Mouse (Mus musculus): ENCODE measurements around the gene Pi4ka. TPM values are rescaled to one million over a fixed set of nuclear protein-coding genes. Genes with fewer than 3 reads are reported as not detected.

Pi4ka gene
- polyA plus RNA-seq, 1 experiment from 2014 or later: 74.8 TPM

- Histone ChIP-seq H3K27me3 (ENCODE audit: control insufficient read depth, insufficient read depth, low read depth, low read length) (no peaks in the 10 kb centered on the region), H3K4me1 (ENCODE audit: control insufficient read depth, insufficient read depth, low read length) (peaks cover 30% of the 10 kb centered on the region), H3K9ac (ENCODE audit: low read depth, low read length) (peak overlapping the region; percentile 79), H3K27ac (ENCODE audit: low read length) (peak overlapping the region; percentile 90), H3K36me3 (ENCODE audit: control insufficient read depth, insufficient read depth, low read length) (no peaks in the 10 kb centered on the region), H3K4me2 (ENCODE audit: low read length) (peak overlapping the region; percentile 66), H3K4me3 (ENCODE audit: low read depth, low read length) (peak overlapping the region; percentile 66), H3K9me3 (replicated peaks; ENCODE audit: control insufficient read depth, low read length, poor library complexity, severe bottlenecking) (no peaks in the 10 kb centered on the region)
- under 1% methylated on average over 22 of the region's 22 CpGs for WGBS
- ATAC-seq: peak; percentile 88
Measured at GRCm38 (mm10) chr16:17405271-17405696, 830 bp downstream of the Pi4ka start.

- WGBS: 72% methylated on average over 1 of the region's 1 CpGs
- no peak overlapping the region for H3K4me2 ChIP-seq (ENCODE audit: low read length)
- H3K4me1 ChIP-seq (ENCODE audit: control insufficient read depth, insufficient read depth, low read length): peaks cover 26% of the 10 kb centered on the region
- no peak for ATAC-seq
- no peaks in the 10 kb centered on the region for H3K36me3 ChIP-seq (ENCODE audit: control insufficient read depth, insufficient read depth, low read length)
- H3K27me3 ChIP-seq (ENCODE audit: control insufficient read depth, insufficient read depth, low read depth, low read length): no peaks in the 10 kb centered on the region
- H3K9ac ChIP-seq (ENCODE audit: low read depth, low read length): no peak overlapping the region
- H3K9me3 ChIP-seq (replicated peaks; ENCODE audit: control insufficient read depth, low read length, poor library complexity, severe bottlenecking): no peaks in the 10 kb centered on the region
- H3K27ac ChIP-seq (ENCODE audit: low read length): no peak overlapping the region
- no peak overlapping the region for H3K4me3 ChIP-seq (ENCODE audit: low read depth, low read length)
Measured at GRCm38 (mm10) chr16:17402855-17403254, 3.3 kb downstream of the Pi4ka start.

GRCm38 (mm10) chr16:17392784-17393183 lies 13.3 kb downstream of the Pi4ka start:
- H3K9ac ChIP-seq (ENCODE audit: low read depth, low read length): no peak overlapping the region
- no peaks in the 10 kb centered on the region for H3K27me3 ChIP-seq (ENCODE audit: control insufficient read depth, insufficient read depth, low read depth, low read length)
- ATAC-seq: no peak
- WGBS: 78% methylated on average over 4 of the region's 4 CpGs
- H3K27ac ChIP-seq (ENCODE audit: low read length): no peak overlapping the region
- H3K4me1 ChIP-seq (ENCODE audit: control insufficient read depth, insufficient read depth, low read length): no peaks in the 10 kb centered on the region; the same call in 1 of the 2 replicates
- H3K9me3 ChIP-seq (replicated peaks; ENCODE audit: control insufficient read depth, low read length, poor library complexity, severe bottlenecking): no peaks in the 10 kb centered on the region
- H3K4me3 ChIP-seq (ENCODE audit: low read depth, low read length): no peak overlapping the region
- peaks cover 12% of the 10 kb centered on the region; the same call in 1 of the 2 replicates for H3K36me3 ChIP-seq (ENCODE audit: control insufficient read depth, insufficient read depth, low read length)
- H3K4me2 ChIP-seq (ENCODE audit: low read length): no peak overlapping the region

- Histone ChIP-seq H3K4me1 (ENCODE audit: control insufficient read depth, insufficient read depth, low read length) (no peaks in the 10 kb centered on the region), H3K9ac (ENCODE audit: low read depth, low read length) (no peak overlapping the region), H3K4me3 (ENCODE audit: low read depth, low read length) (no peak overlapping the region), H3K27ac (ENCODE audit: low read length) (no peak overlapping the region), H3K36me3 (ENCODE audit: control insufficient read depth, insufficient read depth, low read length) (peaks cover 21% of the 10 kb centered on the region), H3K4me2 (ENCODE audit: low read length) (no peak overlapping the region), H3K9me3 (replicated peaks; ENCODE audit: control insufficient read depth, low read length, poor library complexity, severe bottlenecking) (no peaks in the 10 kb centered on the region), H3K27me3 (ENCODE audit: control insufficient read depth, insufficient read depth, low read depth, low read length) (no peaks in the 10 kb centered on the region)
- WGBS: 85% methylated on average over 2 of the region's 2 CpGs
- no peak for ATAC-seq
Measured at GRCm38 (mm10) chr16:17383594-17384326, 22.4 kb downstream of the Pi4ka start.

GRCm38 (mm10) chr16:17382306-17382705 lies 23.8 kb downstream of the Pi4ka start:
- Histone ChIP-seq H3K27ac (ENCODE audit: low read length) (no peak overlapping the region), H3K4me2 (ENCODE audit: low read length) (no peak overlapping the region), H3K4me3 (ENCODE audit: low read depth, low read length) (no peak overlapping the region), H3K9ac (ENCODE audit: low read depth, low read length) (no peak overlapping the region), H3K4me1 (ENCODE audit: control insufficient read depth, insufficient read depth, low read length) (no peaks in the 10 kb centered on the region), H3K27me3 (ENCODE audit: control insufficient read depth, insufficient read depth, low read depth, low read length) (no peaks in the 10 kb centered on the region), H3K36me3 (ENCODE audit: control insufficient read depth, insufficient read depth, low read length) (peaks cover 26% of the 10 kb centered on the region), H3K9me3 (replicated peaks; ENCODE audit: control insufficient read depth, low read length, poor library complexity, severe bottlenecking) (no peaks in the 10 kb centered on the region)
- WGBS: 95% methylated on average over 4 of the region's 4 CpGs
- ATAC-seq: no peak

- Histone ChIP-seq H3K4me3 (ENCODE audit: low read depth, low read length) (no peak overlapping the region), H3K27ac (ENCODE audit: low read length) (no peak overlapping the region), H3K9me3 (replicated peaks; ENCODE audit: control insufficient read depth, low read length, poor library complexity, severe bottlenecking) (no peaks in the 10 kb centered on the region), H3K4me1 (ENCODE audit: control insufficient read depth, insufficient read depth, low read length) (no peaks in the 10 kb centered on the region), H3K36me3 (ENCODE audit: control insufficient read depth, insufficient read depth, low read length) (peaks cover 36% of the 10 kb centered on the region), H3K4me2 (ENCODE audit: low read length) (no peak overlapping the region), H3K9ac (ENCODE audit: low read depth, low read length) (no peak overlapping the region), H3K27me3 (ENCODE audit: control insufficient read depth, insufficient read depth, low read depth, low read length) (no peaks in the 10 kb centered on the region)
- ATAC-seq: no peak
- 96% methylated on average over 4 of the region's 4 CpGs for WGBS
Measured at GRCm38 (mm10) chr16:17358787-17359186, 47.3 kb downstream of the Pi4ka start.

- no peak overlapping the region for H3K4me2 ChIP-seq (ENCODE audit: low read length)
- H3K27me3 ChIP-seq (ENCODE audit: control insufficient read depth, insufficient read depth, low read depth, low read length): no peaks in the 10 kb centered on the region
- no peaks in the 10 kb centered on the region for H3K4me1 ChIP-seq (ENCODE audit: control insufficient read depth, insufficient read depth, low read length)
- no peak overlapping the region for H3K27ac ChIP-seq (ENCODE audit: low read length)
- H3K4me3 ChIP-seq (ENCODE audit: low read depth, low read length): no peak overlapping the region
- ATAC-seq: no peak
- H3K9me3 ChIP-seq (replicated peaks; ENCODE audit: control insufficient read depth, low read length, poor library complexity, severe bottlenecking): no peaks in the 10 kb centered on the region
- no peak overlapping the region for H3K9ac ChIP-seq (ENCODE audit: low read depth, low read length)
- peaks cover 42% of the 10 kb centered on the region for H3K36me3 ChIP-seq (ENCODE audit: control insufficient read depth, insufficient read depth, low read length)
- WGBS: 93% methylated on average over 6 of the region's 6 CpGs
Measured at GRCm38 (mm10) chr16:17356031-17356430, 50.1 kb downstream of the Pi4ka start.

GRCm38 (mm10) chr16:17346766-17347165 lies 59.3 kb downstream of the Pi4ka start:
- Histone ChIP-seq H3K36me3 (ENCODE audit: control insufficient read depth, insufficient read depth, low read length) (peaks cover 40% of the 10 kb centered on the region), H3K27ac (ENCODE audit: low read length) (no peak overlapping the region), H3K27me3 (ENCODE audit: control insufficient read depth, insufficient read depth, low read depth, low read length) (no peaks in the 10 kb centered on the region), H3K9ac (ENCODE audit: low read depth, low read length) (no peak overlapping the region), H3K9me3 (replicated peaks; ENCODE audit: control insufficient read depth, low read length, poor library complexity, severe bottlenecking) (no peaks in the 10 kb centered on the region), H3K4me3 (ENCODE audit: low read depth, low read length) (no peak overlapping the region), H3K4me2 (ENCODE audit: low read length) (no peak overlapping the region), H3K4me1 (ENCODE audit: control insufficient read depth, insufficient read depth, low read length) (no peaks in the 10 kb centered on the region)
- no peak for ATAC-seq
- WGBS: 83% methylated on average over 1 of the region's 1 CpGs

GRCm38 (mm10) chr16:17345813-17346155 lies 60.3 kb downstream of the Pi4ka start:
- Histone ChIP-seq H3K9ac (ENCODE audit: low read depth, low read length) (no peak overlapping the region), H3K36me3 (ENCODE audit: control insufficient read depth, insufficient read depth, low read length) (peaks cover 36% of the 10 kb centered on the region), H3K27ac (ENCODE audit: low read length) (no peak overlapping the region), H3K9me3 (replicated peaks; ENCODE audit: control insufficient read depth, low read length, poor library complexity, severe bottlenecking) (no peaks in the 10 kb centered on the region), H3K4me1 (ENCODE audit: control insufficient read depth, insufficient read depth, low read length) (no peaks in the 10 kb centered on the region), H3K4me3 (ENCODE audit: low read depth, low read length) (no peak overlapping the region), H3K4me2 (ENCODE audit: low read length) (no peak overlapping the region), H3K27me3 (ENCODE audit: control insufficient read depth, insufficient read depth, low read depth, low read length) (no peaks in the 10 kb centered on the region)
- ATAC-seq: no peak
- 92% methylated on average over 2 of the region's 2 CpGs for WGBS

Measured in midbrain, embryonic 16.5 days (tissue).